Mouse (Mus musculus) forebrain, embryonic 15.5 days (tissue): ENCODE data around the gene Klri1. TPM values are rescaled to one million over a fixed set of nuclear protein-coding genes. Genes with fewer than 3 reads are reported as not detected.
"Not testable (repeated sequence)": the region's sequence is repeated elsewhere in the genome, so short reads cannot be mapped to it uniquely, and the experiment has no call there.

Source experiments
- ATAC-seq: fragments of 200-750 bp; cut with Nextera tagmentation; replicated peaks from 2 replicates; pipeline ENCODE4 v1.8.0; 2017; ENCODE audit warnings: mild to moderate bottlenecking, moderate TSS enrichment, moderate library complexity
- H3K27ac ChIP-seq: fragments of 300-500 bp; sonication (generic); replicated peaks from 2 replicates; pipeline ENCODE4 v1.5.1; 2015; ENCODE audit warnings: mild to moderate bottlenecking, inconsistent platforms
- H3K27me3 ChIP-seq: fragments of 300-500 bp; sonication (generic); 2 replicates; pipeline ENCODE4 v1.6.1; 2015; ENCODE audit warnings: inconsistent platforms
- H3K36me3 ChIP-seq: fragments of 300-500 bp; sonication (generic); 2 replicates; pipeline ENCODE4 v1.6.1; 2015; ENCODE audit warnings: mild to moderate bottlenecking, inconsistent platforms
- H3K4me1 ChIP-seq: fragments of 300-500 bp; sonication (generic); 2 replicates; pipeline ENCODE4 v1.6.1; 2015; ENCODE audit warnings: inconsistent platforms
- H3K4me2 ChIP-seq: fragments of 300-500 bp; sonication (generic); replicated peaks from 2 replicates; pipeline ENCODE4 v1.6.1; 2015; ENCODE audit warnings: mild to moderate bottlenecking, inconsistent platforms
- H3K4me3 ChIP-seq: fragments of 300-500 bp; sonication (generic); 2 replicates; pipeline ENCODE4 v1.5.1; 2015; ENCODE audit warnings: mild to moderate bottlenecking, inconsistent platforms
- H3K9ac ChIP-seq: fragments of 300-500 bp; sonication (generic); replicated peaks from 2 replicates; pipeline ENCODE4 v1.6.1; 2015; ENCODE audit warnings: mild to moderate bottlenecking, inconsistent platforms
- H3K9me3 ChIP-seq: fragments of 300-500 bp; sonication (generic); 2 replicates; pipeline ENCODE4 v1.6.1; 2016; ENCODE audit warnings: inconsistent platforms
- WGBS: fragments of 180-500 bp; shearing (Covaris S2); methylation state at CpG from one replicate; pipeline ENCODE4 v1.1.7; 2015; ENCODE audit warnings: mixed read lengths; 5-methylcytosine and 5-hydroxymethylcytosine counted together
- microRNA-seq: library from miRNA; unstranded; fragments of <30 nt; microRNA quantifications from one replicate; pipeline ENCODE4, GENCODE M21; 2016
- polyA plus RNA-seq: library from polyadenylated mRNA; unstranded; fragments of >200 nt; fragmentation: Nextera tagmentation; extraction: Ambion mirVana; gene quantifications from 2 replicates; pipeline ENCODE4 v1.2.1, GENCODE M21; 2015

The Klri1 gene
- polyA plus RNA-seq, 1 experiment from 2014 or later = not detected

- not testable (repeated sequence) for ATAC-seq, H3K27ac ChIP-seq, H3K4me2 ChIP-seq, H3K4me1 ChIP-seq, H3K4me3 ChIP-seq, H3K9me3 ChIP-seq, H3K27me3 ChIP-seq, H3K9ac ChIP-seq, H3K36me3 ChIP-seq
- WGBS = 100% methylated on average over 1 of the region's 3 CpGs
Measured at GRCm38 (mm10) chr6:129661301-129661700, 55.6 kb downstream of the Klri1 start.

- not testable (repeated sequence) for H3K36me3 ChIP-seq, H3K4me3 ChIP-seq, H3K9me3 ChIP-seq, ATAC-seq, H3K27me3 ChIP-seq, H3K27ac ChIP-seq, H3K9ac ChIP-seq, H3K4me1 ChIP-seq, H3K4me2 ChIP-seq
- WGBS = 80% methylated on average over 4 of the region's 4 CpGs
Measured at GRCm38 (mm10) chr6:129660589-129660988, 56.3 kb downstream of the Klri1 start, which contains the start of gene Klrc2. Gene Klrc2 (minus strand): TSS chr6:129660689.

Small RNA genes lying within 50 kb of the gene (microRNA-seq; reads per million reads assigned to microRNA genes)
- gene Mir680-1 = not detected

Other genes with a start within 250 kb of the Klri1 start
- not detected in 2 replicates for gene Olr1, start 210.0 kb downstream of the Klri1 start, polyA plus RNA-seq
- not detected in 2 replicates for gene Tmem52b, start 204.6 kb downstream of the Klri1 start, polyA plus RNA-seq
- 186 and 197 TPM in 2 replicates for gene Gabarapl1, start 184.0 kb downstream of the Klri1 start, polyA plus RNA-seq
- gene Klre1, start 139.2 kb downstream of the Klri1 start, polyA plus RNA-seq = not detected in 2 replicates
- not detected in 2 replicates for gene Klrd1, start 125.3 kb downstream of the Klri1 start, polyA plus RNA-seq
- gene Klrk1, start 93.3 kb downstream of the Klri1 start, polyA plus RNA-seq = 0.11 and 0.17 TPM in 2 replicates
- not detected in 2 replicates for gene Klrc3, start 73.8 kb downstream of the Klri1 start, polyA plus RNA-seq
- gene Klrc2, start 56.4 kb downstream of the Klri1 start, polyA plus RNA-seq = not detected in 2 replicates
- gene Klrc1, start 38.2 kb downstream of the Klri1 start, polyA plus RNA-seq = not detected in 2 replicates
- gene Klri2, start 23.4 kb upstream of the Klri1 start, polyA plus RNA-seq = not detected in 2 replicates
- not detected in 2 replicates for gene Gm156, start 67.1 kb upstream of the Klri1 start, polyA plus RNA-seq
- gene Gm17631, start 145.5 kb upstream of the Klri1 start, polyA plus RNA-seq = not detected in 2 replicates
- not detected in 2 replicates for gene Klra17, start 159.5 kb upstream of the Klri1 start, polyA plus RNA-seq
- gene Klra5, start 200.5 kb upstream of the Klri1 start, polyA plus RNA-seq = not detected in 2 replicates